Comparison of ENCODE assay signal across 24 mouse cellular contexts in the genomic region with DNA sequence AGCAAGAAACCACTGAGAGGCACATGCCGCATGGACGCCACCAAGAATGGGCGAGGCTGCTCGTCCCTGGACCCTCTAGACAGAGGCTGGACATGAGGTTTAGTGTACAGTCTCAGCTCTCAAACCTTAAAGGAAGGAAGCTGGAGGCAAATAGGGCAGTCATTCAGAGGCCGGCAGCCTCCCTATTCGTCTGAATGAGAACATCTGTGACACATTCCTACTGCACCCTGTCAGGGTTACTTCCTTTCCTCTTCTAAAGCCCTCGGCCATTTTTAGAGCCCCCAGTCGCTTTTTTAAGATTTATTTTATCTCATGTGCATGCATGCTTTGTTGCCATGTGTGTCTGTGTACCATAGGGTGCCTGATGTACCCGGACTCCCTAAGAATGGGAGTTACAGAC. TPM values are rescaled to one million over a fixed set of nuclear protein-coding genes. Genes with fewer than 3 reads are reported as not detected.
DNase-seq lines count a peak whose midpoint lies in the region; ATAC-seq and TF ChIP-seq lines count a peak whose summit lies in the region.
"Had no signal": no experiment of that assay in that cellular context is flagged by ENCODE, and none has a peak within 500 bp of the region (broad histone marks: within the 10 kb centered on the region; RNA-seq: fewer than 3 reads in every experiment).

No protein-coding gene starts in this region.

- no peak overlapping the region for H3K9ac ChIP-seq in lung, embryonic 14.5 days
- no peak overlapping the region for H3K9ac ChIP-seq in hindbrain, embryonic 13.5 days
- H3K9ac ChIP-seq in intestine, embryonic 15.5 days: no peak overlapping the region
- H3K9ac ChIP-seq: embryonic facial prominence, embryonic 12.5 days; forebrain, embryonic 12.5 days; liver, embryonic 13.5 days had no signal

- no peak for ATAC-seq in lung, embryonic 14.5 days (ENCODE audit: insufficient read depth)
- ATAC-seq in hindbrain, embryonic 13.5 days (ENCODE audit: low FRiP score): 0 out of 2 replicates have a peak, but pooled peaks have one; percentile 9
- no peak for ATAC-seq in intestine, embryonic 15.5 days

- intact Hi-C loops in gastrocnemius, adult 2 months (cut with DNase I): no loop called here

- no peak overlapping the region for H3K4me2 ChIP-seq in lung, embryonic 14.5 days
- H3K4me2 ChIP-seq in hindbrain, embryonic 13.5 days: no peak overlapping the region
- no peak overlapping the region for H3K4me2 ChIP-seq in intestine, embryonic 15.5 days (replicated peaks)
- H3K4me2 ChIP-seq: embryonic facial prominence, embryonic 12.5 days; forebrain, embryonic 12.5 days; liver, embryonic 13.5 days had no signal

- no peak for TF ChIP-seq CTCF in gastrocnemius, adult 2 months (IDR thresholded peaks at IDR 0.05)
- no peak for TF ChIP-seq CTCF in lung, embryonic 14.5 days (IDR thresholded peaks at IDR 0.05; ENCODE audit: low read depth)
- TF ChIP-seq CTCF in bone marrow macrophage, adult 2 months (IDR thresholded peaks at IDR 0.05; ENCODE audit: low read depth, low read length): 0 out of 2 replicates have a peak, but pooled peaks have one; percentile 1

- no peaks in the 10 kb centered on the region for H3K27me3 ChIP-seq in lung, embryonic 14.5 days (ENCODE audit: insufficient read depth, low read length)
- H3K27me3 ChIP-seq in hindbrain, embryonic 13.5 days: no peaks in the 10 kb centered on the region
- H3K27me3 ChIP-seq in intestine, embryonic 15.5 days (replicated peaks): no peaks in the 10 kb centered on the region
- H3K27me3 ChIP-seq: embryonic facial prominence, embryonic 12.5 days; forebrain, embryonic 12.5 days; liver, embryonic 13.5 days had no signal

- no peaks in the 10 kb centered on the region for H3K9me3 ChIP-seq in lung, embryonic 14.5 days (ENCODE audit: low read depth, low read length)
- H3K9me3 ChIP-seq in hindbrain, embryonic 13.5 days: no peaks in the 10 kb centered on the region
- no peaks in the 10 kb centered on the region for H3K9me3 ChIP-seq in intestine, embryonic 15.5 days
- H3K9me3 ChIP-seq: embryonic facial prominence, embryonic 12.5 days; forebrain, embryonic 12.5 days; heart, embryonic 10.5 days; liver, embryonic 13.5 days had no signal

- no peak for DNase-seq in gastrocnemius, adult 2 months
- DNase-seq in gastrocnemius, postnatal 10 days: no peak
- DNase-seq in lung, embryonic 14.5 days: peak; percentile 50
- DNase-seq in lung, postnatal 25 days (ENCODE audit: low spot score): no peak
- no peak for DNase-seq in adrenal gland, adult 2 months
- DNase-seq: adrenal gland, postnatal 36 days; cerebellum, adult 11-12 months; cerebellum, postnatal 10 days; heart, postnatal 4 days; kidney, postnatal 25 days; liver, embryonic 13.5 days; lung, adult 2 months; thymus, adult 2 months; thymus, postnatal 4 days had no signal

- H3K4me1 ChIP-seq in lung, embryonic 14.5 days (ENCODE audit: insufficient read depth): peaks cover 23% of the 10 kb centered on the region
- H3K4me1 ChIP-seq in bone marrow macrophage, adult 2 months (ENCODE audit: control insufficient read depth, insufficient read depth, low read length): peaks cover 86% of the 10 kb centered on the region
- peaks cover 40% of the 10 kb centered on the region for H3K4me1 ChIP-seq in hindbrain, embryonic 13.5 days (replicated peaks)
- H3K4me1 ChIP-seq in intestine, embryonic 15.5 days (replicated peaks): peaks cover 22% of the 10 kb centered on the region

- H3K27ac ChIP-seq in gastrocnemius, adult 2 months: peak overlapping the region; percentile 35; the same call in 1 of the 2 replicates
- H3K27ac ChIP-seq in lung, embryonic 14.5 days (ENCODE audit: low read depth): no peak overlapping the region
- peak overlapping the region; percentile 50 for H3K27ac ChIP-seq in bone marrow macrophage, adult 2 months (ENCODE audit: insufficient read depth, low read depth, low read length)
- peak overlapping the region; percentile 66 for H3K27ac ChIP-seq in hindbrain, embryonic 13.5 days
- no peak overlapping the region for H3K27ac ChIP-seq in intestine, embryonic 15.5 days
- H3K27ac ChIP-seq: embryonic facial prominence, embryonic 12.5 days; heart, embryonic 10.5 days; layer of hippocampus, adult 2 months; liver, embryonic 13.5 days; macrophage; stomach, postnatal 0 days had no signal

- no peak for TF ChIP-seq POLR2A in bone marrow macrophage, adult 2 months (IDR thresholded peaks at IDR 0.05; ENCODE audit: borderline replicate concordance, low read depth, low read length)

- no peak overlapping the region for H3K4me3 ChIP-seq in gastrocnemius, adult 2 months
- no peak overlapping the region for H3K4me3 ChIP-seq in lung, embryonic 14.5 days (ENCODE audit: low read depth, low read length)
- no peak overlapping the region for H3K4me3 ChIP-seq in bone marrow macrophage, adult 2 months (ENCODE audit: insufficient read depth, low read length)
- H3K4me3 ChIP-seq in hindbrain, embryonic 13.5 days: no peak overlapping the region
- H3K4me3 ChIP-seq in intestine, embryonic 15.5 days (replicated peaks): no peak overlapping the region
- H3K4me3 ChIP-seq: embryonic facial prominence, embryonic 12.5 days; erythroblast, embryonic 14.5 days; forebrain, embryonic 12.5 days; heart, embryonic 10.5 days; layer of hippocampus, adult 2 months; liver, embryonic 13.5 days had no signal

- WGBS in lung, embryonic 14.5 days: 55% methylated on average over 9 of the region's 9 CpGs
- 78% methylated on average over 9 of the region's 9 CpGs for WGBS in hindbrain, embryonic 13.5 days
- WGBS in intestine, embryonic 15.5 days: 57% methylated on average over 9 of the region's 9 CpGs

- no peaks in the 10 kb centered on the region for H3K36me3 ChIP-seq in lung, embryonic 14.5 days (ENCODE audit: insufficient read depth)
- no peaks in the 10 kb centered on the region for H3K36me3 ChIP-seq in hindbrain, embryonic 13.5 days
- H3K36me3 ChIP-seq in intestine, embryonic 15.5 days: no peaks in the 10 kb centered on the region
- H3K36me3 ChIP-seq: embryonic facial prominence, embryonic 12.5 days; forebrain, embryonic 12.5 days; heart, embryonic 10.5 days; liver, embryonic 13.5 days had no signal

RNA-seq across cellular contexts. Expression of gene Ldlrad3, which starts 29.2 kb away (rescaled TPM):
- total RNA-seq in gastrocnemius, adult 2 months (2021): 1 to 10 TPM; 4.5 to 5.9 TPM
- 10 to 100 TPM; 10.8 to 12.6 TPM for total RNA-seq in gastrocnemius, postnatal 10 days (2021)
- 58.3 and 60.4 TPM in 2 replicates for polyA plus RNA-seq in lung, embryonic 14.5 days (2014; fragmentation: Nextera tagmentation; extraction: Ambion mirVana)
- 33.5 and 35.9 TPM in 2 replicates for polyA plus RNA-seq in bone marrow macrophage, adult 2 months (2012; ENCODE audit: insufficient read depth, insufficient read length, missing spikeins)
- 37.1 and 38.8 TPM in 2 replicates for polyA plus RNA-seq in hindbrain, embryonic 13.5 days (2015; fragmentation: Nextera tagmentation; extraction: Ambion mirVana)
- 22.1 and 22.7 TPM in 2 replicates for polyA plus RNA-seq in intestine, embryonic 15.5 days (2015; fragmentation: Nextera tagmentation; extraction: Ambion mirVana)
- total RNA-seq in adrenal gland, adult 2 months (2021): 1 to 10 TPM; 7.8 to 9.5 TPM
- 4.3 and 4.9 TPM in 2 replicates for polyA plus RNA-seq in adrenal gland, adult 2 months (2012; rRNA removed)
- polyA plus RNA-seq: erythroblast, embryonic 14.5 days had no signal

Comparison
In these comparisons a context has a peak if more than half of its experiments do, and no peak if none do; other contexts are left out.
1. H3K27ac ChIP-seq: peak in gastrocnemius, adult 2 months (single experiment), bone marrow macrophage, adult 2 months (single experiment) and hindbrain, embryonic 13.5 days (single experiment); none in lung, embryonic 14.5 days (single experiment) and intestine, embryonic 15.5 days (single experiment).